Mouse (Mus musculus) olfactory bulb, adult 2 months (tissue): ENCODE results near the gene Fabp3.

ENCODE experiments used
- CTCF ChIP-seq: fragments of 200-500 bp; IDR thresholded peaks from 2 replicates; pipeline ENCODE4 v1.5.1; 2012; ENCODE audit warnings: low read depth, mild to moderate bottlenecking, low read length, moderate library complexity; ENCODE audit not compliant: insufficient read depth
- POLR2A ChIP-seq: fragments of 200-500 bp; IDR thresholded peaks from 2 replicates; pipeline ENCODE4 v1.6.1; 2012; ENCODE audit warnings: mild to moderate bottlenecking, low read depth, low read length, moderate library complexity; ENCODE audit not compliant: insufficient read depth

- TF ChIP-seq POLR2A, result no peak
- no peak for TF ChIP-seq CTCF
Observed at GRCm38 (mm10) chr4:130313552-130313951, 5.2 kb downstream of the Fabp3 start.
